Mouse (Mus musculus) brain, embryonic 14.5 days (tissue): ENCODE measurements around the gene Svs1.
"Not testable (repeated sequence)": the region's sequence is repeated elsewhere in the genome, so short reads cannot be mapped to it uniquely, and the experiment has no call there.

ENCODE experiments used
- CTCF ChIP-seq: fragments of 200-500 bp; IDR thresholded peaks from 2 replicates; pipeline ENCODE4 v1.5.1; 2012; ENCODE audit warnings: inconsistent platforms, mild to moderate bottlenecking, moderate library complexity, borderline replicate concordance; ENCODE audit not compliant: insufficient read depth, insufficient read length; ENCODE audit errors: extremely low read depth
- POLR2A ChIP-seq: fragments of 200-500 bp; IDR thresholded peaks from 2 replicates; pipeline ENCODE4 v1.6.1; 2012; ENCODE audit warnings: mild to moderate bottlenecking, inconsistent platforms, borderline replicate concordance; ENCODE audit not compliant: poor library complexity, insufficient read depth, insufficient read length, severe bottlenecking; ENCODE audit errors: extremely low read depth

- TF ChIP-seq CTCF = peak; percentile 39; the same call in 1 of the 2 replicates
- TF ChIP-seq POLR2A = not testable (repeated sequence)
Measured at GRCm38 (mm10) chr6:48959151-48959550, 27.5 kb upstream of the Svs1 start.
